In the genomic region with DNA sequence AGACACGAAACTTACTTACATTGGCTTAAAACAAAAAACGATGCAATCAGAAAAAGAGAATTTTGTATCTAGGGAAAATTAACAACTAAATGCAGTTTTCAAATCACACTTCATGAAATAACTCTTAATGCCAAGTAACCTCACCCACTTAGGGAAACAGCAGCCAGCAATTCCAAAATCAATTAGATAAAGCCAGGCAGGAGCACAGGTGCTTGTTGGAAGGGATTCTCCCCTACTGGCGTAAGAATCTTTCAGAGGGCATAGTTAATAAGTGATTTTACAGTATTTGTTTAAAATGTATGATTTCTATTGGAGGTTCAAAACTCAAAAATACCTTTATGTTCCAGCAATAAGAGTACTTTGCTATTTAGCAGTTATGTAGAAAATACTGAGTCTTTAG, we compare ENCODE assay signal across 23 mouse cellular contexts. TPM values are rescaled to one million over a fixed set of nuclear protein-coding genes. Genes with fewer than 3 reads are reported as not detected.
"Had no signal": no experiment of that assay in that cellular context is flagged by ENCODE, and none has a peak within 500 bp of the region (broad histone marks: within the 10 kb centered on the region; RNA-seq: fewer than 3 reads in every experiment).

No protein-coding gene starts in this region.

- H3K36me3 ChIP-seq: neural tube, embryonic 13.5 days; neural tube, embryonic 15.5 days had no signal

- H3K9ac ChIP-seq: neural tube, embryonic 13.5 days; neural tube, embryonic 15.5 days; stomach, embryonic 15.5 days had no signal

- DNase-seq: retina, postnatal 1 day; right cerebral cortex, adult 18-20 months; right cerebral cortex, postnatal 14 days; right cerebral cortex, postnatal 25 days; right cerebral cortex, postnatal 4 days; spleen, adult 18-20 months; thymus, adult 18-20 months; thymus, adult 2 months; thymus, postnatal 14 days; thymus, postnatal 25 days; thymus, postnatal 36 days; thymus, postnatal 4 days had no signal

- H3K27ac ChIP-seq: neural tube, embryonic 13.5 days; neural tube, embryonic 15.5 days; stomach, embryonic 15.5 days; stomach, postnatal 0 days had no signal

- H3K27me3 ChIP-seq: neural tube, embryonic 13.5 days; neural tube, embryonic 15.5 days; stomach, embryonic 15.5 days had no signal

- H3K4me3 ChIP-seq: neural tube, embryonic 13.5 days; neural tube, embryonic 15.5 days; stomach, embryonic 15.5 days had no signal

- H3K4me1 ChIP-seq: neural tube, embryonic 13.5 days; neural tube, embryonic 15.5 days; stomach, embryonic 15.5 days had no signal

RNA-seq across cellular contexts. Expression of gene Lmod2, which starts 45.4 kb away (rescaled TPM):
- total RNA-seq: neutrophil, adult 5-6 weeks had no signal
- polyA plus RNA-seq: neural tube, embryonic 14.5 days; small intestine, adult 2 months; spleen, adult 2 months; stomach, embryonic 14.5 days; stomach, postnatal 0 days; testis, adult 2 months; urinary bladder, adult 2 months had no signal
